Mouse (Mus musculus): ENCODE measurements at regions not wholly inside any gene's neighbourhood (a gene's known extent, or its start where the extent isn't known, plus 50 kb on each side); places are given as distances from the start of the nearest gene placed in this dataset.

- H3K9me3 ChIP-seq: no peaks in the 10 kb centered on the region
- H3K36me3 ChIP-seq (replicated peaks): no peaks in the 10 kb centered on the region
- H3K4me3 ChIP-seq: no peak overlapping the region
- no peak overlapping the region for H3K27ac ChIP-seq
- peaks cover 70% of the 10 kb centered on the region for H3K27me3 ChIP-seq (ENCODE audit: poor library complexity, severe bottlenecking)
- no peak for DNase-seq (ENCODE audit: extremely low spot score, low spot score)
- peaks cover 19% of the 10 kb centered on the region for H3K4me1 ChIP-seq
- WGBS: 43% methylated on average over 3 of the region's 3 CpGs
Observed at GRCm38 (mm10) chrX:158920217-158920616, 289.9 kb upstream of the Rps6ka3 start.

GRCm38 (mm10) chrX:158921424-158921823 is 288.7 kb upstream of the Rps6ka3 start:
- 51% methylated on average over 5 of the region's 5 CpGs for WGBS
- no peak for DNase-seq (ENCODE audit: extremely low spot score, low spot score)
- H3K27me3 ChIP-seq (ENCODE audit: poor library complexity, severe bottlenecking): peaks cover 62% of the 10 kb centered on the region
- H3K27ac ChIP-seq: no peak overlapping the region
- H3K4me1 ChIP-seq: peaks cover 19% of the 10 kb centered on the region
- no peaks in the 10 kb centered on the region for H3K36me3 ChIP-seq (replicated peaks)
- no peak overlapping the region for H3K4me3 ChIP-seq
- H3K9me3 ChIP-seq: no peaks in the 10 kb centered on the region

GRCm38 (mm10) chrX:158921838-158922450 is 288.2 kb upstream of the Rps6ka3 start:
- peaks cover 60% of the 10 kb centered on the region for H3K27me3 ChIP-seq (ENCODE audit: poor library complexity, severe bottlenecking)
- 29% methylated on average over 14 of the region's 14 CpGs for WGBS
- no peaks in the 10 kb centered on the region for H3K36me3 ChIP-seq (replicated peaks)
- 0 out of 2 replicates have a peak overlapping the region, but pooled peaks have one; percentile 12 for H3K4me3 ChIP-seq
- no peaks in the 10 kb centered on the region for H3K9me3 ChIP-seq
- DNase-seq (ENCODE audit: extremely low spot score, low spot score): peak; percentile 64
- peaks cover 19% of the 10 kb centered on the region for H3K4me1 ChIP-seq
- H3K27ac ChIP-seq: no peak overlapping the region

DNA sequence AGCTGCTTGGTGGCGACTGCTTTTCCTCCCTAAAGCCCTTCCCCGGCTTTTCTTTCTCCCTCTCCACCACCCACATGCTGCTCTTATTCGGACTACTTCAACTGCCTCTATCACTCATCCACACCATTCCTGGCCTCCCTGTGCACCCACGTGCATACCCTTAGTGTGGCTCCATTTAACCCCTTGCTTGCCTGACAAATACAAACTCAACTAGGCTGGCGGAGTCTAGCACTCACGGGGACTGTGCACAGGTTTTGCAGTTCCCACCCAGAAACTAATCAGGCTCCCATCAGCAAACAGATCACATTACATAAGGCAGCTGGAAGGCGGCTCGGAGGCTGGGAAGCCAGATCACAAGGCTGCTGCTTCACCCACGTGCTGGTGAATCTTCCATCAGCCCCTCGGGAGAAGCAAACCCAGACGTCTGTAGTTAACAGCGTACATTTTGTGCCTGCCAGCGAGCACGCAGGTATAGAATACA is 287.0 kb upstream of the Rps6ka3 start:
- WGBS: 14% methylated on average over 14 of the region's 14 CpGs
- H3K27ac ChIP-seq: no peak overlapping the region
- no peaks in the 10 kb centered on the region for H3K9me3 ChIP-seq
- H3K36me3 ChIP-seq (replicated peaks): no peaks in the 10 kb centered on the region
- peak; percentile 15 for DNase-seq (ENCODE audit: extremely low spot score, low spot score)
- peaks cover 54% of the 10 kb centered on the region for H3K27me3 ChIP-seq (ENCODE audit: poor library complexity, severe bottlenecking)
- H3K4me3 ChIP-seq: peak overlapping the region; percentile 36
- H3K4me1 ChIP-seq: peaks cover 19% of the 10 kb centered on the region

GRCm38 (mm10) chrX:158923657-158924489 is 286.2 kb upstream of the Rps6ka3 start:
- Histone ChIP-seq H3K27ac (no peak overlapping the region), H3K27me3 (ENCODE audit: poor library complexity, severe bottlenecking) (peaks cover 47% of the 10 kb centered on the region), H3K36me3 (replicated peaks) (no peaks in the 10 kb centered on the region), H3K4me3 (peak overlapping the region; percentile 36), H3K9me3 (no peaks in the 10 kb centered on the region), H3K4me1 (peaks cover 19% of the 10 kb centered on the region)
- no peak for DNase-seq (ENCODE audit: extremely low spot score, low spot score)
- 28% methylated on average over 17 of the region's 17 CpGs for WGBS

DNA sequence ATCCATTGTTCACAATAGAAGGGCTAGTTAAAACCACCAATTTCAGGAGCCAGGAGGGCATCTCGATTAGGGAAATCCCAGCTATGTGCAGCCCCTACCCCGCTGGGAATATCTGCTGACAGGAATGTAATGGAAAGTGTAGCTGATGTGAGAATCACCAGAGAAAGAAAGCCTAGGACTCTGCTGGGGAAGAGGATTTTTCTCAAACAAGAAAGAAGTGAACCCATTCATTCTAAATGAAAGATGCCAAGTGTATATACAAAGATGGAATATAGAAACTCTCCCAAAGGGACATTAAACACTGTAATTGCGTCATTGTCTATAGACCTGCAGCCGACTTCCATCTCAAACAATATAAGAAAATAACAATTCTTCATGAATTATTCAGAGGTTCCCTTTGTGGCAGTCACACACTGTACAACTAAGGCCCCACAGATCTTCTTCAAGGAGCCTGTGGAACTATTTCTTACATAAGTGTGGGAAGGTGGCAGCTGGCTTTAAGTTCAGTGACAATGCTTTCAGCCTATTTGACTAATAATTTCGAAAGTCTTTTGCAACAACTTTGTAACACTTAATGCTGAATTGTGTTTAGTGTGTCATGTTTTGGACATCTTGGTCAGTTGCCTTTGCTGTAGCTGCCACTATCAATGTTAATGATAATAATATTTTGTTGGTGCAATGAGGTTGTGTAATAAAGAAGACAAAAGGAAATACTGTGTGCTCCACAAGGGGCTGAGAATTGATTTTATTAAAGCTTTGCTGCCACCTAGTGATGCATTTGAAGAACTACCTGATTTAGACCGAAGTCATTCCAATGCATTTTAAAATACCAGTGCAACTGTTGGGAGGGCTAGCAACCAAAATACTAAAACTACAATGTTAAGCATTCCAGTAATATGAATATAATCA is 285.4 kb upstream of the Rps6ka3 start:
- H3K9me3 ChIP-seq: no peaks in the 10 kb centered on the region
- H3K4me1 ChIP-seq: peaks cover 19% of the 10 kb centered on the region
- H3K27ac ChIP-seq: no peak overlapping the region
- H3K27me3 ChIP-seq (ENCODE audit: poor library complexity, severe bottlenecking): peaks cover 42% of the 10 kb centered on the region
- H3K36me3 ChIP-seq (replicated peaks): no peaks in the 10 kb centered on the region
- peak overlapping the region; percentile 36 for H3K4me3 ChIP-seq
- WGBS: 30% methylated on average over 6 of the region's 6 CpGs
- no peak for DNase-seq (ENCODE audit: extremely low spot score, low spot score)

DNA sequence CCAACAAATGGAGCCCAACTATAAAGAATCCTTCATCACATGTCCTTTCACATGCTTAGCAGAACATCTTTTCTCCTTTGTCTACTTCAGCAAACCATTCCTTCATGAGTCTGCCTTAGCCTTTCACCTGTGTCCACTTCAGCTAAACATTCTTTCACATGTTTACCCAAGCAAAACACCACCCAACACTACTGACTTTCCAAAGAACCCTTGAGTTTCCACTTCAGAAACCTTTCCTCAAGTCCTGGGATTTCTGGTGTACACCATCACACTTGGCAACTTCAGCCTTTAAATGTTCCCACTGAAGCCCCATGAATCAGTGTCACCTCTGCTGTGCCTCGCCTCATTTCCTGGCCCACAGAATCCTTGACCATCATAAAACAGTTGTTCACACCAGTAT is 278.2 kb upstream of the Rps6ka3 start:
- H3K36me3 ChIP-seq (replicated peaks): no peaks in the 10 kb centered on the region
- no peak overlapping the region for H3K27ac ChIP-seq
- 82% methylated on average over 1 of the region's 1 CpGs for WGBS
- H3K27me3 ChIP-seq (ENCODE audit: poor library complexity, severe bottlenecking): peaks cover 24% of the 10 kb centered on the region
- no peak overlapping the region for H3K4me3 ChIP-seq
- no peaks in the 10 kb centered on the region for H3K4me1 ChIP-seq
- H3K9me3 ChIP-seq: no peaks in the 10 kb centered on the region
- no peak for DNase-seq (ENCODE audit: extremely low spot score, low spot score)

- Histone ChIP-seq H3K27ac (no peak overlapping the region), H3K27me3 (ENCODE audit: poor library complexity, severe bottlenecking) (0 out of 2 replicates have a peak, but pooled peaks cover 9% of the 10 kb centered on the region)
Observed at GRCm38 (mm10) chrX:158947191-158947590, 262.9 kb upstream of the Rps6ka3 start.

DNA sequence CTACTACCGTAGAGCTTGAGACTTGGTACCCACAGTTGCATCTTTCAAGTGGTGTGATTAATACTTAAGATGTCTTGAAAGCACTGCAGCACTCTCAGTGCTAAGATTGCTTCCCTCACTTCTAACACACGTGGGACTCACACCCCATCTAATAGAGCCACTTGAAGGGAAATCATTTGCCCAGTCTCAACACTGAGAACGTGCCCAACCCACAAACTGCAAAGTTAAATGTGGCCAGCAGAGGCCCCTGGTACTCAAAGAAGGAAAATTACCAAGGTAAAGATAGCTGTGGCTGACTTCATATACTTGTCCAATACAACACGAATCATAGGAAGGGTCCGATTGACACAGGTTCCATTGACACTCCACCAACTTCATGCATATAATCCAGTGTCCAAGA is 238.4 kb upstream of the Rps6ka3 start:
- DNase-seq (ENCODE audit: extremely low spot score, low spot score): no peak
- Histone ChIP-seq H3K27me3 (ENCODE audit: poor library complexity, severe bottlenecking) (peaks cover 32% of the 10 kb centered on the region), H3K27ac (no peak overlapping the region), H3K9me3 (no peaks in the 10 kb centered on the region), H3K4me1 (no peaks in the 10 kb centered on the region), H3K36me3 (replicated peaks) (no peaks in the 10 kb centered on the region), H3K4me3 (no peak overlapping the region)
- WGBS: 69% methylated on average over 5 of the region's 5 CpGs

More at GRCm38 (mm10) chrX:158947191-158947590, 262.9 kb upstream of the Rps6ka3 start:
- H3K9me3 ChIP-seq: no peaks in the 10 kb centered on the region
- H3K4me3 ChIP-seq: no peak overlapping the region
- WGBS: 86% methylated on average over 4 of the region's 4 CpGs
- H3K4me1 ChIP-seq: no peaks in the 10 kb centered on the region
- no peaks in the 10 kb centered on the region for H3K36me3 ChIP-seq (replicated peaks)
- no peak for DNase-seq (ENCODE audit: extremely low spot score, low spot score)

GRCm38 (mm10) chrX:158976648-158977047 is 233.5 kb upstream of the Rps6ka3 start:
- Histone ChIP-seq H3K4me1 (no peaks in the 10 kb centered on the region), H3K36me3 (replicated peaks) (no peaks in the 10 kb centered on the region), H3K27me3 (ENCODE audit: poor library complexity, severe bottlenecking) (peaks cover 31% of the 10 kb centered on the region), H3K27ac (no peak overlapping the region), H3K9me3 (no peaks in the 10 kb centered on the region), H3K4me3 (no peak overlapping the region)
- 62% methylated on average over 5 of the region's 5 CpGs for WGBS
- DNase-seq (ENCODE audit: extremely low spot score, low spot score): no peak

GRCm38 (mm10) chrX:158984721-158985120 is 225.4 kb upstream of the Rps6ka3 start:
- 99% methylated on average over 2 of the region's 2 CpGs for WGBS
- H3K27ac ChIP-seq: no peak overlapping the region
- H3K4me1 ChIP-seq: no peaks in the 10 kb centered on the region
- H3K4me3 ChIP-seq: no peak overlapping the region
- DNase-seq (ENCODE audit: extremely low spot score, low spot score): no peak
- H3K27me3 ChIP-seq (ENCODE audit: poor library complexity, severe bottlenecking): peaks cover 55% of the 10 kb centered on the region
- H3K9me3 ChIP-seq: no peaks in the 10 kb centered on the region
- H3K36me3 ChIP-seq (replicated peaks): no peaks in the 10 kb centered on the region

- Histone ChIP-seq H3K4me1 (no peaks in the 10 kb centered on the region), H3K36me3 (replicated peaks) (no peaks in the 10 kb centered on the region), H3K27ac (no peak overlapping the region), H3K4me3 (no peak overlapping the region), H3K27me3 (ENCODE audit: poor library complexity, severe bottlenecking) (peaks cover 60% of the 10 kb centered on the region), H3K9me3 (no peaks in the 10 kb centered on the region)
- 80% methylated on average over 3 of the region's 3 CpGs for WGBS
- DNase-seq (ENCODE audit: extremely low spot score, low spot score): no peak
Observed at GRCm38 (mm10) chrX:158987676-158988075, 222.4 kb upstream of the Rps6ka3 start.
